Mouse (Mus musculus) lung, adult 2 months (tissue): Measurements from ENCODE around the gene Mrpl10. TPM values are rescaled to one million over a fixed set of nuclear protein-coding genes. Genes with fewer than 3 reads are reported as not detected.

ENCODE experiments used
- DNase-seq: peaks from one replicate; pipeline ENCODE4 v3.0.0; 2022
- H3K4me1 ChIP-seq: fragments of 200-500 bp; 2 replicates; pipeline ENCODE4 v1.6.1; 2011; ENCODE audit warnings: low read length; ENCODE audit not compliant: control insufficient read depth, insufficient read depth
- H3K4me3 ChIP-seq: fragments of 200-500 bp; replicated peaks from 2 replicates; pipeline ENCODE3; 2011; ENCODE audit warnings: low read depth, mild to moderate bottlenecking, control low read depth, low read length; ENCODE audit errors: extremely low read depth
- CTCF ChIP-seq: fragments of 200-500 bp; IDR thresholded peaks from 2 replicates; pipeline ENCODE4 v1.5.1; 2011; ENCODE audit warnings: mild to moderate bottlenecking, low read length, control low read depth; ENCODE audit not compliant: insufficient read depth
- POLR2A ChIP-seq: fragments of 200-500 bp; IDR thresholded peaks from 2 replicates; pipeline ENCODE4 v1.6.1; 2011; ENCODE audit warnings: low read depth, mild to moderate bottlenecking, control low read depth, low read length, borderline replicate concordance; ENCODE audit errors: extremely low read depth
- WGBS: fragments of 180-500 bp; shearing (Covaris S2); methylation state at CpG from one replicate; pipeline ENCODE4 v1.1.7; 2018; 5-methylcytosine and 5-hydroxymethylcytosine counted together
- polyA plus RNA-seq: library from polyadenylated mRNA; depleted of rRNA; stranded (reverse); fragments of >200 nt; gene quantifications from 2 replicates; pipeline ENCODE4 v1.2.3, GENCODE M21; 2012

Mrpl10 gene
- polyA plus RNA-seq, 1 experiment: 64.8 TPM

GRCm38 (mm10) chr11:97025721-97026344 is 15.5 kb upstream of the Mrpl10 start:
- Histone ChIP-seq H3K4me1 (peaks cover 11% of the 10 kb centered on the region), H3K4me3 (peak overlapping the region; percentile 38)
- peak; percentile 80 for TF ChIP-seq CTCF
- TF ChIP-seq POLR2A: no peak
- DNase-seq: peak; percentile 83
- 6% methylated on average over 17 of the region's 17 CpGs for WGBS

- Histone ChIP-seq H3K4me1 (peaks cover 9% of the 10 kb centered on the region), H3K4me3 (peak within 1 kb of the TSS; percentile 93)
- peak; percentile 88 for DNase-seq
- TF ChIP-seq CTCF (peak; percentile 83), POLR2A (no peak)
- WGBS: under 1% methylated on average over 25 of the region's 25 CpGs
Observed at GRCm38 (mm10) chr11:97029686-97030417, 11.5 kb upstream of the Mrpl10 start, which contains the start of gene Scrn2. Gene Scrn2 (plus strand): TSS chr11:97029938.

- 18% methylated on average over 15 of the region's 15 CpGs for WGBS
- peak overlapping the region; percentile 93 for H3K4me3 ChIP-seq
- no peak for DNase-seq
- H3K4me1 ChIP-seq: peaks cover 7% of the 10 kb centered on the region; the same call in 1 of the 2 replicates
- TF ChIP-seq CTCF (no peak), POLR2A (no peak)
Observed at GRCm38 (mm10) chr11:97030426-97030825, 10.9 kb upstream of the Mrpl10 start.

GRCm38 (mm10) chr11:97031977-97032376 is 9.4 kb upstream of the Mrpl10 start:
- WGBS: 81% methylated on average over 12 of the region's 12 CpGs
- no peak for DNase-seq
- Histone ChIP-seq H3K4me3 (no peak overlapping the region), H3K4me1 (peaks cover 5% of the 10 kb centered on the region; the same call in 1 of the 2 replicates)
- TF ChIP-seq POLR2A: no peak
- no peak for TF ChIP-seq CTCF

GRCm38 (mm10) chr11:97032499-97032898 is 8.9 kb upstream of the Mrpl10 start:
- no peak for DNase-seq
- peaks cover 5% of the 10 kb centered on the region; the same call in 1 of the 2 replicates for H3K4me1 ChIP-seq
- H3K4me3 ChIP-seq: no peak overlapping the region
- WGBS: 94% methylated on average over 4 of the region's 4 CpGs
- no peak for TF ChIP-seq POLR2A
- no peak for TF ChIP-seq CTCF

- 88% methylated on average over 4 of the region's 4 CpGs for WGBS
- DNase-seq: no peak
- Histone ChIP-seq H3K4me3 (no peak overlapping the region), H3K4me1 (peaks cover 5% of the 10 kb centered on the region; the same call in 1 of the 2 replicates)
- TF ChIP-seq POLR2A (no peak), CTCF (no peak)
Observed at GRCm38 (mm10) chr11:97033781-97034180, 7.6 kb upstream of the Mrpl10 start.

- 81% methylated on average over 5 of the region's 5 CpGs for WGBS
Observed at GRCm38 (mm10) chr11:97036141-97036540, 5.2 kb upstream of the Mrpl10 start.

GRCm38 (mm10) chr11:97038881-97039280 is 2.5 kb upstream of the Mrpl10 start:
- no peak for DNase-seq
- TF ChIP-seq POLR2A (no peak), CTCF (no peak)
- Histone ChIP-seq H3K4me3 (no peak overlapping the region), H3K4me1 (peaks cover 4% of the 10 kb centered on the region)
- WGBS: 56% methylated on average over 7 of the region's 7 CpGs

More at GRCm38 (mm10) chr11:97036141-97036540, 5.2 kb upstream of the Mrpl10 start:
- no peak for DNase-seq
- H3K4me3 ChIP-seq: no peak overlapping the region
- no peak for TF ChIP-seq POLR2A
- no peak for TF ChIP-seq CTCF
- peaks cover 2% of the 10 kb centered on the region; the same call in 1 of the 2 replicates for H3K4me1 ChIP-seq

GRCm38 (mm10) chr11:97040301-97041021 is 899 bp upstream of the Mrpl10 start:
- H3K4me3 ChIP-seq: no peak overlapping the region
- H3K4me1 ChIP-seq: peaks cover 4% of the 10 kb centered on the region
- no peak for DNase-seq
- WGBS: 37% methylated on average over 12 of the region's 12 CpGs
- TF ChIP-seq CTCF (no peak), POLR2A (no peak)
